Mouse (Mus musculus) heart, postnatal 0 days (tissue): ENCODE results near the gene Dnajc2. TPM values are rescaled to one million over a fixed set of nuclear protein-coding genes. Genes with fewer than 3 reads are reported as not detected.

Source experiments
- ATAC-seq: fragments of 200-750 bp; cut with Nextera tagmentation; 2 replicates; pipeline ENCODE4 v1.8.0; 2017; ENCODE audit warnings: low read depth, moderate number of reproducible peaks, moderate library complexity; ENCODE audit not compliant: insufficient read depth
- DNase-seq: peaks from one replicate; pipeline ENCODE4 v3.0.0-alpha.2; 2016; ENCODE audit warnings: low spot score
- H3K27ac ChIP-seq: fragments of 300-500 bp; sonication (generic); 2 replicates; pipeline ENCODE4 v1.5.1; 2014; ENCODE audit warnings: low read depth, mild to moderate bottlenecking
- H3K27me3 ChIP-seq: fragments of 300-500 bp; sonication (generic); 2 replicates; pipeline ENCODE4 v1.6.1; 2014; ENCODE audit warnings: low read length, mixed read lengths; ENCODE audit not compliant: control insufficient read depth, insufficient read depth
- H3K36me3 ChIP-seq: fragments of 300-500 bp; sonication (generic); replicated peaks from 2 replicates; pipeline ENCODE4 v1.6.1; 2014; ENCODE audit warnings: low read length, mixed read lengths; ENCODE audit not compliant: control insufficient read depth, insufficient read depth
- H3K4me1 ChIP-seq: fragments of 300-500 bp; sonication (generic); 2 replicates; pipeline ENCODE4 v1.6.1; 2014; ENCODE audit warnings: antibody characterized with exemption; ENCODE audit not compliant: control insufficient read depth, insufficient read depth
- H3K4me2 ChIP-seq: fragments of 300-500 bp; sonication (generic); 2 replicates; pipeline ENCODE4 v1.6.1; 2014; ENCODE audit warnings: low read depth, mild to moderate bottlenecking, low read length, moderate library complexity
- H3K4me3 ChIP-seq: fragments of 300-500 bp; sonication (generic); 2 replicates; pipeline ENCODE4 v1.5.1; 2014; ENCODE audit warnings: low read depth, low read length
- H3K9ac ChIP-seq: fragments of 300-500 bp; sonication (generic); replicated peaks from 2 replicates; pipeline ENCODE4 v1.6.1; 2014; ENCODE audit warnings: low read depth, low read length, mixed read lengths
- H3K9me3 ChIP-seq: fragments of 300-500 bp; sonication (generic); replicated peaks from 2 replicates; pipeline ENCODE4 v1.6.1; 2016; ENCODE audit warnings: low read length; ENCODE audit not compliant: control insufficient read depth
- CTCF ChIP-seq: IDR thresholded peaks from 2 replicates; pipeline ENCODE4 v1.5.1; 2016; ENCODE audit warnings: antibody characterized with exemption, control low read depth, low read depth
- EP300 ChIP-seq: IDR thresholded peaks from 2 replicates; pipeline ENCODE4 v1.6.1; 2016; ENCODE audit warnings: antibody characterized with exemption, low read depth
- WGBS: fragments of 180-500 bp; shearing (Covaris S2); extraction: QIAGEN DNeasy Blood & Tissue Kit; methylation state at CpG from one replicate; pipeline ENCODE4 v1.1.7; 2014; 5-methylcytosine and 5-hydroxymethylcytosine counted together
- polyA plus RNA-seq: library from polyadenylated mRNA; unstranded; fragments of >200 nt; fragmentation: Nextera tagmentation; extraction: Ambion mirVana; gene quantifications from 2 replicates; pipeline ENCODE4 v1.2.1, GENCODE M21; 2015
- total RNA-seq: library from RNA; depleted of rRNA; stranded (reverse); fragments of >200 nt; gene quantifications from 2 replicates; pipeline ENCODE4 v1.2.3, GENCODE M21; 2014; ENCODE audit warnings: low replicate concordance

Dnajc2 gene
- total and polyA plus RNA-seq, 2 experiments from 2014 or later, result 7.9 to 37.5 TPM

DNA sequence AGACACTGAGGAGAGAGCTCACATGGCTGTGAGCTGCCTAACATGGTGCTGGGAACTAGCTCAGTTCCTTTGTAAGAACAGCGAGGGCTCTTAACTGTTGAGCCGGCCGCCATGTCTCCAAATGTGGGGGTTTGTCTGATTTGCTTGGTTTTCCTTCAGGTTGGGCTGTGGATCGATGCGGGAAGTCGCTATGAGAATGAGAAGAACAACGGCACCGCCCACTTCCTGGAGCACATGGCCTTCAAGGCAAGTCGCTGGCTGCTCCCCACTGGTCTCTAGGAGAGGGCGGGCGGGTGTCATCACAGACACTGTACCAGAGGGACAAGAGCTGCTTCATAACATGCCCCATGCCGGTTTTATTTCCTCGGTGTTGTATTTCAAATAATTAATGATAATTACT is 45.2 kb downstream of the Dnajc2 start:
- Histone ChIP-seq H3K4me1 (peaks cover 7% of the 10 kb centered on the region), H3K27me3 (no peaks in the 10 kb centered on the region), H3K9me3 (no peaks in the 10 kb centered on the region), H3K36me3 (peaks cover 60% of the 10 kb centered on the region), H3K27ac (no peak overlapping the region), H3K4me3 (no peak overlapping the region), H3K9ac (no peak overlapping the region), H3K4me2 (no peak overlapping the region)
- 78% methylated on average over 13 of the region's 13 CpGs for WGBS
- DNase-seq (no peak), ATAC-seq (no peak)
- TF ChIP-seq CTCF, result no peak
- TF ChIP-seq EP300, result no peak

- peaks cover 52% of the 10 kb centered on the region for H3K36me3 ChIP-seq
- no peak overlapping the region for H3K9ac ChIP-seq
- H3K9me3 ChIP-seq, result no peaks in the 10 kb centered on the region
- peaks cover 7% of the 10 kb centered on the region for H3K4me1 ChIP-seq
- no peak overlapping the region for H3K4me2 ChIP-seq
- ATAC-seq (no peak), DNase-seq (no peak)
- TF ChIP-seq EP300 (no peak), CTCF (no peak)
- no peaks in the 10 kb centered on the region for H3K27me3 ChIP-seq
- WGBS, result 76% methylated on average over 10 of the region's 11 CpGs
- H3K4me3 ChIP-seq, result no peak overlapping the region
- no peak overlapping the region for H3K27ac ChIP-seq
Measured at GRCm38 (mm10) chr5:21739120-21739519, 45.9 kb downstream of the Dnajc2 start.

DNA sequence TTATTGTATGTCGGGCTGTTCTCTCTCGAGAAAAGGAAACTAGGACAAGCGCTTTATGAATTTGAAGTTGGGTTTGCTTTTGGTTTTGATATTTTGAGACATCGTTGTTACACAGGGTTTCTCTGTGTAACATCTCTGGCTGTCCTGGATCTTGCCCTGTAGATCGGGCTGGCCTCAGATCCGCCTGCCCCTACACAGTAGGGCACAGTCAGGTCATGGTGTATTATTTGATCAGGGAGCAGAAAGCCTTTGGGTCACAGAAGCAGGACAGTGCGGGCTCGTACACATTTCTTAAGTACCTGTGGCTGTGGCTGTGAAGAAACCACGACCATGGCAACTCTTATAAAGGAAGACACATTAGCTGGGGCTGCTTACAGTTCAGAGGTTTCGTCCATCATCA is 47.4 kb downstream of the Dnajc2 start:
- no peak for ATAC-seq
- TF ChIP-seq CTCF, result no peak
- no peak for TF ChIP-seq EP300
- peak overlapping the region; percentile 100 for H3K4me3 ChIP-seq
- no peak for DNase-seq
- WGBS, result 21% methylated on average over 10 of the region's 10 CpGs
- H3K9ac ChIP-seq, result peak overlapping the region; percentile 94
- H3K27me3 ChIP-seq, result no peaks in the 10 kb centered on the region
- peaks cover 10% of the 10 kb centered on the region for H3K4me1 ChIP-seq
- H3K27ac ChIP-seq, result no peak overlapping the region
- peaks cover 37% of the 10 kb centered on the region for H3K36me3 ChIP-seq
- H3K4me2 ChIP-seq, result peak overlapping the region; percentile 70
- H3K9me3 ChIP-seq, result no peaks in the 10 kb centered on the region

DNA sequence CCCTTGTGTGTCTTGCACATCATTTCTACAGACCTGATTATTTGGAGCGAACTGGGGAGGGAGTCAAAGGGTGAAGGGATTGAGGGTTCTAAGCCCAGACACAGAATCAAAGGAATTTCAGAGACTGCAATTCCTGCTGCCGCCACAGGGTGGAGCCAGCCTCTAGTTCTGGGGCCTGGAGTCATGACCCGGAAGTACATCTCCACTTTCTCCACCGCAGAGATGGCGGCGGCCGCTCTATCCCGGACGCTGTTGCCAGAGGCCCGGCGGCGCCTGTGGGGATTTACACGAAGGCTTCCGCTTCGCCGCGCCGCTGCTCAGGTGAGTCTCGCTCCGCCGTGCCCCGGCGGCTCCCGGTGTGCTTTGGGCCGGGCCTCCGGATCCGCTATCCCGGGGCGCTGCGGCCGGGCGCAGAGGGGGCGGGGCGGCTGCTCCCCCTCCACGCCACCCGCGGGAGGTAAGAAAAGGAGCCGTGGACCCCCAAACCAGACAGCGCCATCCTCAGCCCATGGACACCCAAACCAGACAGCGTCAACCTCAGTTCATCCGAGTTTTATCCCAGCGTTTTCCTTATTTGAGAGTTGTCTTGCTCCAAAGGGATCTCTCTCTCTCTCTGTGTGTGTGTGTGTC is 48.0 kb downstream of the Dnajc2 start, which contains the start of gene Pmpcb:
Gene Pmpcb, plus strand, starts transcription at position 186 of the 630 bp plus-strand sequence.
- no peak for TF ChIP-seq EP300
- peak; percentile 95 for TF ChIP-seq CTCF
- ATAC-seq (peak; percentile 74), DNase-seq (peak; percentile 83)
- Histone ChIP-seq H3K9ac (peak within 1 kb of the TSS; percentile 94), H3K4me2 (peak within 1 kb of the TSS; percentile 70), H3K4me1 (peaks cover 12% of the 10 kb centered on the region), H3K4me3 (peak within 1 kb of the TSS; percentile 100), H3K27me3 (no peaks in the 10 kb centered on the region), H3K27ac (peak within 1 kb of the TSS; percentile 74), H3K36me3 (peaks cover 32% of the 10 kb centered on the region), H3K9me3 (no peaks in the 10 kb centered on the region)
- WGBS, result 1% methylated on average over 39 of the region's 42 CpGs

GRCm38 (mm10) chr5:21736046-21736445 is 49.0 kb downstream of the Dnajc2 start:
- ATAC-seq, result no peak
- WGBS, result 80% methylated on average over 11 of the region's 11 CpGs
- no peak for TF ChIP-seq EP300
- TF ChIP-seq CTCF, result no peak
- Histone ChIP-seq H3K27me3 (no peaks in the 10 kb centered on the region), H3K4me2 (no peak overlapping the region), H3K9me3 (no peaks in the 10 kb centered on the region), H3K4me1 (peaks cover 12% of the 10 kb centered on the region), H3K36me3 (peaks cover 22% of the 10 kb centered on the region), H3K9ac (no peak overlapping the region), H3K4me3 (no peak overlapping the region), H3K27ac (no peak overlapping the region)
- no peak for DNase-seq

- Histone ChIP-seq H3K27me3 (no peaks in the 10 kb centered on the region), H3K36me3 (peaks cover 20% of the 10 kb centered on the region), H3K9me3 (no peaks in the 10 kb centered on the region), H3K27ac (no peak overlapping the region), H3K9ac (peak overlapping the region; percentile 32; the same call in 1 of the 2 replicates), H3K4me3 (peak overlapping the region; percentile 34), H3K4me1 (peaks cover 12% of the 10 kb centered on the region), H3K4me2 (peak overlapping the region; percentile 32; the same call in 1 of the 2 replicates)
- DNase-seq (peak; percentile 66), ATAC-seq (no peak; the same call in 1 of the 2 replicates)
- TF ChIP-seq EP300 (no peak), CTCF (peak; percentile 82)
- 17% methylated on average over 10 of the region's 10 CpGs for WGBS
Measured at GRCm38 (mm10) chr5:21735584-21735983, 49.5 kb downstream of the Dnajc2 start.
